Mouse (Mus musculus) MEL (cell line): ENCODE data around the gene Vps13d.

Experiments used
- CTCF ChIP-seq, 3 experiments: IDR thresholded peaks in 2 of 3; conservative IDR thresholded peaks in 1 of 3; 2 replicates each; pipeline ENCODE4 v1.5.1; 2011 to 2012; ENCODE audit warnings: low read length in 3 of 3, low read depth in 2 of 3, mild to moderate bottlenecking in 2 of 3, improper control_type of control experiment in 1 of 3, inconsistent platforms in 1 of 3, mixed read lengths in 1 of 3, moderate library complexity in 1 of 3; ENCODE audit not compliant: control insufficient read depth in 1 of 3, insufficient read depth in 1 of 3, poor library complexity in 1 of 3, severe bottlenecking in 1 of 3
- EP300 ChIP-seq, 2 experiments: IDR thresholded peaks; 2 replicates each; pipeline ENCODE4 v1.6.1; 2011; ENCODE audit warnings: improper control_type of control experiment in 2 of 2, low read length in 2 of 2, low read depth in 1 of 2, mild to moderate bottlenecking in 1 of 2
- GATA1 ChIP-seq: IDR thresholded peaks from 2 replicates; pipeline ENCODE4 v1.6.1; 2011; ENCODE audit warnings: low read depth, low read length, improper control_type of control experiment
- MEF2A ChIP-seq: IDR thresholded peaks from 2 replicates; pipeline ENCODE4 v1.6.1; 2014; ENCODE audit warnings: low read depth, mild to moderate bottlenecking, inconsistent platforms, low read length, improper control_type of control experiment; ENCODE audit not compliant: poor library complexity, insufficient replicate concordance, severe bottlenecking; ENCODE audit errors: extremely low read depth
- MXI1 ChIP-seq: IDR thresholded peaks from 2 replicates; pipeline ENCODE4 v1.6.1; 2011; ENCODE audit warnings: mild to moderate bottlenecking, low read depth, low read length, improper control_type of control experiment
- POLR2A ChIP-seq, 2 experiments: IDR thresholded peaks; 2 replicates each; pipeline ENCODE4 v1.6.1; 2011 to 2012; ENCODE audit warnings: low read length in 2 of 2, mild to moderate bottlenecking in 2 of 2, control low read depth in 1 of 2, improper control_type of control experiment in 1 of 2, low read depth in 1 of 2, moderate library complexity in 1 of 2; ENCODE audit not compliant: control insufficient read depth in 1 of 2, insufficient read depth in 1 of 2, poor library complexity in 1 of 2
- USF1 ChIP-seq: IDR thresholded peaks from 2 replicates; pipeline ENCODE4 v1.6.1; 2014; ENCODE audit warnings: low read depth, mild to moderate bottlenecking, inconsistent platforms, low read length, improper control_type of control experiment, moderate library complexity
- ZC3H11A ChIP-seq: IDR thresholded peaks from 2 replicates; pipeline ENCODE4 v1.6.1; 2012; ENCODE audit warnings: low read depth, mild to moderate bottlenecking, inconsistent platforms, low read length, improper control_type of control experiment
- ZNF384 ChIP-seq: IDR thresholded peaks from 2 replicates; pipeline ENCODE4 v1.6.1; 2012; ENCODE audit warnings: low read depth, mild to moderate bottlenecking, inconsistent platforms, low read length, improper control_type of control experiment

DNA sequence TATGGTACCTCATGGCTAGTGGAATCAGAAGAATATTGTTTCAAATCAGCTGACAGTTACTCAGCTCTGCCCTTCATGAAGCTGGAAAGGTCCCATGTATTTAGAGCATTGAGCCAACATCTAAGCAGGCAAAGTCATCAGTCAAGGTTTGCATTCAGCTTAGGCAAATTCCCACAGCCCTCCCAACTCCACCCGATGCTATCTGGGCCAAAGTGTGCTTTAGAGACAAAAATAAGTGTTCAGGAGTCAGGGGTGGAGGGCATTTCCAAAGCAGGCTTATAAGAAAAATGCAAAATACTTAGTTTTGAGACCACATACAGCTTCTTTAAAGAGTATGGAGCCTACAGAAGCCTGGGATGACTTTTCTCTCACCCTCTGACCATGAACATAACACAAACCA lies 95.5 kb downstream of the Vps13d start:
- TF ChIP-seq MXI1, result no peak
- TF ChIP-seq USF1, result no peak
- no peak for TF ChIP-seq POLR2A (IDR thresholded peaks at IDR 0.05; ENCODE audit: control insufficient read depth in 1 of 2, insufficient read depth in 1 of 2, low read depth in 1 of 2, low read length in 2 of 2, poor library complexity in 1 of 2)
- no peak for TF ChIP-seq CTCF (IDR thresholded peaks at IDR 0.05 in 2 of 3, conservative IDR thresholded peaks at IDR 0.05 in 1 of 3; ENCODE audit: control insufficient read depth in 1 of 3, insufficient read depth in 1 of 3, low read depth in 2 of 3, low read length in 3 of 3, poor library complexity in 1 of 3, severe bottlenecking in 1 of 3)
- TF ChIP-seq ZNF384, result no peak
- TF ChIP-seq MEF2A, result no peak
- TF ChIP-seq EP300 (IDR thresholded peaks at IDR 0.05; ENCODE audit: low read depth in 1 of 2, low read length in 2 of 2), result no peak
- TF ChIP-seq ZC3H11A, result no peak
- no peak for TF ChIP-seq GATA1
